Mouse (Mus musculus): Measurements from ENCODE around the gene Gdf5. TPM values are rescaled to one million over a fixed set of nuclear protein-coding genes. Genes with fewer than 3 reads are reported as not detected.

Gene Gdf5
- not detected for total RNA-seq (2023)

DNA sequence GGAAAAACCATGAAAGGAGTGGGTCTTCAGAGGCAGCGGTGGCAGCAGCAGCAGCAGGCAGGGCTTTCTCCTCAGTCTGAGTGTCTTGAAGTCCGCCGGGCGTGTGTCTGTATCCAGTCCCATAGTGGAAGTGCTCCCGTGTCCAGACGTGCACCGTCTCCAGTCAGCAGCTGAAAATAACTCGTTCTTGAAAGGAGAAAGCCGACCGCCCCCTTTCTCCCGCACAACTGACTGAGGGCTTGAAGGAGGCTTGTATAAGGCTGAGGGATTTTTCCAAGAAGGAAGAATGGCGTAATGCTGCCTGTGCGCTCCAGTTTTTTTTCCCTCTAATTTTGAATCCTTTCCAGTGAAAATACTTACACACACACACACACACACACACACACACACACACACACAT, at the start of gene Gdf5:
TSS of gene Gdf5 (minus strand) at position 244 of the 400 bp plus-strand sequence.

GRCm38 (mm10) chr2:155956134-155957059, 11.2 kb upstream of the Gdf5 start, which contains the start of gene Cep250:
Gene Cep250, plus strand, starts transcription at chr2:155956458.

DNA sequence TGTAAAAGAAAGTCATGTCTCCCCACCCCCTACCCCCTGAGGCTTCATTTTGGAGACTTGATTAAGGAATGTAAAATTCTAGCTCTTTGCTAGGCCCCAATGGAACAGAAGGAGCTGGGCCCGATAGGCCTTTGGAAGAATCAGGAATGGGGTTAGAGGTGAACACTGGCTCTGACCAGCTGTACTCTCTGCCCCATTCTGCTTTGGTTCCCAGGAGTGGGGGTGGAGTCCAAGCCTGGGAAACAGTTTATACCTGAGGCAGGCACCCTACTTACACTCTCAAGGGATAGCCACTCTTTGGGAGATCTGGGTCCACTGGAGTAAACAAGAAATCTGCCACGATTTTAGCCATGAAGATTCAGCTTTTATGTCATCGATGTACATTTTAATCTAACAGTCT, 4.5 kb downstream of the Gdf5 start, which contains the start of gene Gm15557:
TSS of gene Gm15557 (plus strand) at position 48 of the 400 bp plus-strand sequence.

DNA sequence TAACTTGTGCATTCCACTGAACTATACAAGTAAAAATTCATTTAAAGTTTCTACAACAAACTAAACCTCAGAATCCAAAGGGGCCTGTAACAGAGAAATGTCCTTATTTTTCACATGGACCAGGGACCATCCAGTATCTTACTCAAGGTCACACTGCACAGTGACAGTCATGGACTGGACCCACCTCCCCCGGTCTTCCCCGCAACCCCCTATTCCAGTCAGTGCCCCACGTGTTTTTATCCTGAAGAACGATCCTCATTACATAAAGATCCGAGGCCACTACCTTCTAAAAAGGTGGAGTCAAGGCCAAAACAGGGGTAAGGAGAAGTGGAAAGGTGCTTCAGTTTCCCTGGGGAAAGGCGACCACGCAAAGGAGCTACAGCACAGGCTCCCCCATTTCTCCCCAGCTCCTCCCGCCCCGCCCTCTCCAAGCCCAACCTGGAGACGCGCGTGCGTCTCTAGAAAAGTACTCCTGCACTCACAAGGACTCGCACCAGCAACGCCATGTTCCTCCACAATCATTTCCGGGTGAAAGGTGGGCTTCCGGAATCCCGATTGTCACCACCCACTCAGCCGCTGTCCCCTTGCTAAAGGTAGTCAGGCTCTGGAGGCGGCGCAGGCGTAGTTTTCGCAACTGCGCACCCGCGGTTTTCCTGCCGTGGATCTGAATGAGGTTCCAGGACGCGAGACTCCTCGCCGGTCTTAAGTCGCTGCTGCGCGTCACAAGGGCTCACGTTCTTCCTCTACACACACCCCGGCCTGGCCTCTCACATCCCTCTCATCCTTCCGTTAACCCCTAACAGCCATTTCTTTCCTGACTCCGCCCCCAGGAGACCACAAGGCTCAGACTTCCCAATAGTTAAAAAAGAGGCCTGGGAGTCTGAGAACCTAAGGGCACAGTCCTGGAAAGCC, 15.4 kb downstream of the Gdf5 start, which contains the start of gene Uqcc1:
TSS of gene Uqcc1 (minus strand) at position 780 of the 912 bp plus-strand sequence.

Other genes starting within 250 kb of the Gdf5 start
- gene Edem2, start 215.9 kb downstream of the Gdf5 start, total RNA-seq (2023): 26.6 TPM
- gene Gm17581, start 209.5 kb downstream of the Gdf5 start, total RNA-seq (2023): not detected
- 0.35 TPM for gene Procr, start 194.2 kb downstream of the Gdf5 start, total RNA-seq (2023)
- gene Mmp24, start 170.0 kb downstream of the Gdf5 start, total RNA-seq (2023): not detected
- 19.5 TPM for gene BC029722, start 125.9 kb downstream of the Gdf5 start, total RNA-seq (2023)
- gene Eif6, start 118.4 kb downstream of the Gdf5 start, total RNA-seq (2023): 124 TPM
- 0.18 TPM for gene Fam83c, start 110.5 kb downstream of the Gdf5 start, total RNA-seq (2023)
- 33.5 TPM for gene Uqcc1, start 15.1 kb downstream of the Gdf5 start, total RNA-seq (2023)
- gene Gm15557, start 4.6 kb downstream of the Gdf5 start, total RNA-seq (2023): not detected
- 44.8 TPM for gene Cep250, start 11.1 kb upstream of the Gdf5 start, total RNA-seq (2023)
- 2.0 TPM for gene 6430550D23Rik, start 62.6 kb upstream of the Gdf5 start, total RNA-seq (2023)
- 52.1 TPM for gene Ergic3, start 62.7 kb upstream of the Gdf5 start, total RNA-seq (2023)
- not detected for gene Fer1l4, start 107.6 kb upstream of the Gdf5 start, total RNA-seq (2023)
- 4.8 TPM for gene Spag4, start 119.8 kb upstream of the Gdf5 start, total RNA-seq (2023)
- 45.9 TPM for gene Cpne1, start 166.6 kb upstream of the Gdf5 start, total RNA-seq (2023)
- 23.6 TPM for gene Rbm12, start 166.6 kb upstream of the Gdf5 start, total RNA-seq (2023)
- 26.2 TPM for gene Gm28036, start 181.7 kb upstream of the Gdf5 start, total RNA-seq (2023)
- gene Romo1, start 198.7 kb upstream of the Gdf5 start, total RNA-seq (2023): 46.3 TPM
- gene Nfs1, start 198.8 kb upstream of the Gdf5 start, total RNA-seq (2023): 24.6 TPM
- gene Rbm39, start 234.9 kb upstream of the Gdf5 start, total RNA-seq (2023): 2,783 TPM